13 mouse cellular contexts compared by ENCODE assay signal in the genomic region with DNA sequence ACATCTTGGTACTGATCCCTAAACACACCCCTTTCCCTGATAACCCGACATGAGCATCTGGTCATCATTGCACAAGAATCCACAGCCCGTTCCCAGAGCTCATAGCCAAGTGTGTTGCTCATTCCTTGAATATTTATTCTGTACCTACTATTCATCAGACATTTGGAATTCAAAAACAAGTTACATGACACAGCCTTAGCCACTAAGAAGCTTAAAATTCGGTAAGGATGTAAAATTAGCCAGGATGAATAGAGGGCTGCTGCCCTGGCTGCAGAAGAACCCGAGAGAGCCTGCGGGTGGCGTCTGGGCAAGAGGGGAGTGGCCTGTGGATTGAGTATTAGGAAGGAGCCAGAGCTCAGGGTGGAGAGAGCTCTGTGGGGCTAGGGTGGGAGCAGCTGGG. TPM values are rescaled to one million over a fixed set of nuclear protein-coding genes. Genes with fewer than 3 reads are reported as not detected.
DNase-seq lines count a peak whose midpoint lies in the region; ATAC-seq lines count a peak whose summit lies in the region.
"Had no signal": no experiment of that assay in that cellular context is flagged by ENCODE, and none has a peak within 500 bp of the region (broad histone marks: within the 10 kb centered on the region; RNA-seq: fewer than 3 reads in every experiment).

No protein-coding gene starts in this region.

- no peak overlapping the region for H3K9ac ChIP-seq in kidney, embryonic 15.5 days
- H3K9ac ChIP-seq in midbrain, embryonic 15.5 days: no peak overlapping the region

- H3K27me3 ChIP-seq in kidney, embryonic 15.5 days: no peaks in the 10 kb centered on the region
- no peaks in the 10 kb centered on the region for H3K27me3 ChIP-seq in midbrain, embryonic 15.5 days (replicated peaks)

- H3K4me3 ChIP-seq in kidney, embryonic 15.5 days (replicated peaks): no peak overlapping the region
- no peak overlapping the region for H3K4me3 ChIP-seq in midbrain, embryonic 15.5 days
- H3K4me3 ChIP-seq: forebrain, embryonic 10.5 days; midbrain, embryonic 10.5 days had no signal

- 0 out of 2 replicates have a peak overlapping the region, but pooled peaks have one; percentile 38 for H3K4me2 ChIP-seq in kidney, embryonic 15.5 days
- H3K4me2 ChIP-seq in midbrain, embryonic 15.5 days: no peak overlapping the region

- H3K27ac ChIP-seq in kidney, embryonic 15.5 days: no peak overlapping the region
- no peak overlapping the region for H3K27ac ChIP-seq in midbrain, embryonic 15.5 days
- H3K27ac ChIP-seq: forebrain, embryonic 10.5 days; midbrain, embryonic 10.5 days had no signal

- H3K36me3 ChIP-seq in kidney, embryonic 15.5 days: peaks cover 6% of the 10 kb centered on the region; the same call in 1 of the 2 replicates
- H3K36me3 ChIP-seq in midbrain, embryonic 15.5 days (replicated peaks): no peaks in the 10 kb centered on the region

- peak; percentile 36 for DNase-seq in gastrocnemius, adult 18-20 months (ENCODE audit: low spot score)
- no peak for DNase-seq in gastrocnemius, postnatal 36 days
- DNase-seq in kidney, adult 9 months: no peak
- DNase-seq in 3134 (ENCODE audit: extremely low read depth, insufficient read length, low spot score) (peak; percentile 74), adipocyte (ENCODE audit: low spot score) (peak; percentile 65)
- no peak for DNase-seq in testis, postnatal 14 days (ENCODE audit: low spot score)
- DNase-seq: cerebellum, adult 11 months; lung, adult 2 months had no signal

- intact Hi-C loops in gastrocnemius, postnatal 36 days (cut with DNase I): no loop called here

- 0 out of 2 replicates have a peak, but pooled peaks have one; percentile 63 for ATAC-seq in kidney, embryonic 15.5 days (replicated peaks; ENCODE audit: low FRiP score)
- no peak for ATAC-seq in midbrain, embryonic 15.5 days (replicated peaks)

- WGBS in kidney, embryonic 15.5 days: 42% methylated on average over 6 of the region's 6 CpGs
- 37% methylated on average over 6 of the region's 6 CpGs for WGBS in midbrain, embryonic 15.5 days

- no peaks in the 10 kb centered on the region for H3K9me3 ChIP-seq in kidney, embryonic 15.5 days (replicated peaks)
- no peaks in the 10 kb centered on the region for H3K9me3 ChIP-seq in midbrain, embryonic 15.5 days
- H3K9me3 ChIP-seq: forebrain, embryonic 10.5 days; midbrain, embryonic 10.5 days had no signal

- H3K4me1 ChIP-seq in kidney, embryonic 15.5 days: 0 out of 2 replicates have a peak, but pooled peaks cover 3% of the 10 kb centered on the region
- no peaks in the 10 kb centered on the region for H3K4me1 ChIP-seq in midbrain, embryonic 15.5 days

RNA-seq across cellular contexts. Expression of a gene that starts 10.9 kb away (rescaled TPM):
- total RNA-seq in gastrocnemius, adult 18-20 months (2021): not detected
- total RNA-seq in gastrocnemius, postnatal 36 days (2021): not detected
- polyA plus RNA-seq in kidney, embryonic 15.5 days (2015; fragmentation: Nextera tagmentation; extraction: Ambion mirVana): 0.06 and 0.13 TPM in 2 replicates
- polyA plus RNA-seq in midbrain, embryonic 15.5 days (2015; fragmentation: Nextera tagmentation; extraction: Ambion mirVana): 3.6 and 3.8 TPM in 2 replicates
- total RNA-seq: adrenal gland, postnatal 25 days had no signal

RNA-seq across cellular contexts. Expression of a gene that starts 19.7 kb away (rescaled TPM):
- 1 to 10 TPM; 1.3 to 1.4 TPM for total RNA-seq in gastrocnemius, adult 18-20 months (2021)
- 1 to 10 TPM; 1.7 TPM for total RNA-seq in gastrocnemius, postnatal 36 days (2021)
- polyA plus RNA-seq in kidney, embryonic 15.5 days (2015; fragmentation: Nextera tagmentation; extraction: Ambion mirVana): 4.4 and 5.4 TPM in 2 replicates
- polyA plus RNA-seq in midbrain, embryonic 15.5 days (2015; fragmentation: Nextera tagmentation; extraction: Ambion mirVana): 2.9 and 4.2 TPM in 2 replicates

RNA-seq across cellular contexts. Expression of a gene that starts 48.4 kb away (rescaled TPM):
- total RNA-seq in gastrocnemius, adult 18-20 months (2021): 10 to 100 TPM; 19.9 to 26.1 TPM
- 10 to 100 TPM; 23.5 to 27.8 TPM for total RNA-seq in gastrocnemius, postnatal 36 days (2021)
- polyA plus RNA-seq in kidney, embryonic 15.5 days (2015; fragmentation: Nextera tagmentation; extraction: Ambion mirVana): 19.4 and 19.8 TPM in 2 replicates
- polyA plus RNA-seq in midbrain, embryonic 15.5 days (2015; fragmentation: Nextera tagmentation; extraction: Ambion mirVana): 15.5 and 18.0 TPM in 2 replicates

Comparison
In these comparisons a context has a peak if more than half of its experiments do, and no peak if none do; other contexts are left out.
1. DNase-seq: peak in gastrocnemius, adult 18-20 months (single experiment), 3134 (single experiment) and adipocyte (single experiment); none in gastrocnemius, postnatal 36 days (0 of 2), kidney, adult 9 months (single experiment) and testis, postnatal 14 days (single experiment).